Mouse (Mus musculus): Measurements from ENCODE around the gene Peli2. TPM values are rescaled to one million over a fixed set of nuclear protein-coding genes. Genes with fewer than 3 reads are reported as not detected.

Gene Peli2
- not detected in 2 replicates for total RNA-seq (2012; rRNA removed)
- total RNA-seq (2014; rRNA removed) = not detected in 2 replicates
- polyA plus RNA-seq (2012; ENCODE audit: insufficient read length, low read depth) = 0.26 TPM in 1 of 2 replicates, not detected in the other

GRCm38 (mm10) chr14:48120752-48121528, at the start of gene Peli2:
Gene Peli2, plus strand, starts transcription at chr14:48120823.
- Histone ChIP-seq H3K9me3 (replicated peaks; ENCODE audit: low read length) (peaks cover 8% of the 10 kb centered on the region), H3K4me2 (ENCODE audit: insufficient read depth, low read depth, poor library complexity, severe bottlenecking) (no peak within 1 kb of the TSS), H3K4me3 (replicated peaks in 1 of 3; ENCODE audit: low read depth in 2 of 3, low read length in 2 of 3, poor library complexity in 1 of 3) (no peak within 1 kb of the TSS), H3K79me2 (replicated peaks; ENCODE audit: control insufficient read depth, extremely low read depth, insufficient read depth, poor library complexity, severe bottlenecking) (no peaks in the 10 kb centered on the region), H3K27ac (ENCODE audit: insufficient read depth, low read depth) (no peak within 1 kb of the TSS), H3K27me3 (replicated peaks) (no peaks in the 10 kb centered on the region), H3K36me3 (replicated peaks in 1 of 2; ENCODE audit: control insufficient read depth in 1 of 2, insufficient read depth in 1 of 2, low read length in 1 of 2) (no peaks in the 10 kb centered on the region), H3K9ac (ENCODE audit: insufficient read depth, low read depth) (no peak within 1 kb of the TSS), H3K4me1 (ENCODE audit: control insufficient read depth in 1 of 2, insufficient read depth in 2 of 2) (peaks cover 3 to 16% of the 10 kb centered on the region in 2 experiments; a peak in 3 of 4 replicates)
- no peak for DNase-seq (ENCODE audit: extremely low read depth)
- TF ChIP-seq CHD2 (IDR thresholded peaks at IDR 0.05; ENCODE audit: low read length) (no peak), MAZ (IDR thresholded peaks at IDR 0.05; ENCODE audit: low read depth, low read length) (no peak), UBTF (IDR thresholded peaks at IDR 0.05; ENCODE audit: low read depth, low read length) (no peak), CTCF (conservative IDR thresholded peaks at IDR 0.05 in 1 of 2, IDR thresholded peaks at IDR 0.05 in 1 of 2; ENCODE audit: low read depth in 2 of 2, low read length in 2 of 2) (no peak), CHD1 (IDR thresholded peaks at IDR 0.05; ENCODE audit: low read depth, low read length) (no peak), HCFC1 (IDR thresholded peaks at IDR 0.05; ENCODE audit: low read depth, low read length) (no peak), POLR2A (IDR thresholded peaks at IDR 0.05; ENCODE audit: low read depth, low read length) (no peak), GABPA (IDR thresholded peaks at IDR 0.05; ENCODE audit: insufficient replicate concordance, low read depth, low read length) (no peak), RCOR1 (conservative IDR thresholded peaks at IDR 0.05; ENCODE audit: low read depth, low read length) (no peak), BHLHE40 (IDR thresholded peaks at IDR 0.05; ENCODE audit: low read depth, low read length) (no peak), MYC (IDR thresholded peaks at IDR 0.05; ENCODE audit: low read depth, low read length) (no peak), USF1 (IDR thresholded peaks at IDR 0.05; ENCODE audit: low read depth, low read length) (no peak), USF2 (conservative IDR thresholded peaks at IDR 0.05; ENCODE audit: low read depth, low read length) (no peak), EP300 (IDR thresholded peaks at IDR 0.05; ENCODE audit: low read length) (no peak), MEF2A (IDR thresholded peaks at IDR 0.05; ENCODE audit: borderline replicate concordance, low read depth, low read length) (no peak), E2F4 (IDR thresholded peaks at IDR 0.05; ENCODE audit: insufficient replicate concordance, low read depth, low read length) (no peak), POLR2AphosphoS2 (IDR thresholded peaks at IDR 0.05; ENCODE audit: low read depth, low read length) (no peak), ZC3H11A (IDR thresholded peaks at IDR 0.05; ENCODE audit: low read depth, low read length) (no peak)
- in situ Hi-C loops (cut with MboI; ENCODE audit: low pct_ligation_motif_present, low pct_unique_long_range_greater_than_20kb, low sequenced_read_pairs) = no loop called here
- dilution Hi-C loops (cut with MboI; ENCODE audit: extremely low pct_ligation_motif_present, extremely low pct_unique_long_range_greater_than_20kb, low sequenced_read_pairs) = no loop called here

GRCm38 (mm10) chr14:48072104-48072503, 48.5 kb upstream of the Peli2 start:
- Histone ChIP-seq H3K27ac (ENCODE audit: insufficient read depth, low read depth) (no peak overlapping the region), H3K4me3 (replicated peaks in 1 of 3; ENCODE audit: low read depth in 2 of 3, low read length in 2 of 3, poor library complexity in 1 of 3) (no peak overlapping the region), H3K4me1 (ENCODE audit: control insufficient read depth in 1 of 2, insufficient read depth in 2 of 2) (no peaks in the 10 kb centered on the region), H3K79me2 (replicated peaks; ENCODE audit: control insufficient read depth, extremely low read depth, insufficient read depth, poor library complexity, severe bottlenecking) (no peaks in the 10 kb centered on the region), H3K9me3 (replicated peaks; ENCODE audit: low read length) (no peaks in the 10 kb centered on the region), H3K36me3 (replicated peaks in 1 of 2; ENCODE audit: control insufficient read depth in 1 of 2, insufficient read depth in 1 of 2, low read length in 1 of 2) (no peaks in the 10 kb centered on the region), H3K9ac (ENCODE audit: insufficient read depth, low read depth) (no peak overlapping the region), H3K4me2 (ENCODE audit: insufficient read depth, low read depth, poor library complexity, severe bottlenecking) (no peak overlapping the region), H3K27me3 (replicated peaks) (no peaks in the 10 kb centered on the region)
- dilution Hi-C loops (cut with MboI; ENCODE audit: extremely low pct_ligation_motif_present, extremely low pct_unique_long_range_greater_than_20kb, low sequenced_read_pairs) (no loop called here), in situ Hi-C loops (cut with MboI; ENCODE audit: low pct_ligation_motif_present, low pct_unique_long_range_greater_than_20kb, low sequenced_read_pairs) (no loop called here)
- TF ChIP-seq ZMIZ1 (IDR thresholded peaks at IDR 0.05; ENCODE audit: low read depth, low read length) (no peak), KAT2A (IDR thresholded peaks at IDR 0.05; ENCODE audit: insufficient replicate concordance, low read length) (no peak), POLR2A (IDR thresholded peaks at IDR 0.05; ENCODE audit: low read depth, low read length) (no peak), ELF1 (IDR thresholded peaks at IDR 0.05; ENCODE audit: low read depth, low read length) (no peak), IRF4 (IDR thresholded peaks at IDR 0.05; ENCODE audit: low read depth, low read length) (no peak), EP300 (IDR thresholded peaks at IDR 0.05; ENCODE audit: low read length) (no peak)
- no peak for DNase-seq (ENCODE audit: extremely low read depth)
